ENCODE assay signal across 18 mouse cellular contexts in genomic region chr10:33080254-33080653, GRCm38 (mm10). TPM values are rescaled to one million over a fixed set of nuclear protein-coding genes. Genes with fewer than 3 reads are reported as not detected.
DNase-seq lines count a peak whose midpoint lies in the region; ATAC-seq lines count a peak whose summit lies in the region.
"Had no signal": no experiment of that assay in that cellular context is flagged by ENCODE, and none has a peak within 500 bp of the region (broad histone marks: within the 10 kb centered on the region; RNA-seq: fewer than 3 reads in every experiment).

Gene Trdn, plus strand, starts transcription at chr10:33080554.

- DNase-seq in embryonic facial prominence, embryonic 14.5 days (ENCODE audit: low spot score) = no peak
- no peak for DNase-seq in embryonic facial prominence, embryonic 10.5 days (ENCODE audit: low spot score)
- DNase-seq in gastrocnemius, adult 8-10 months (ENCODE audit: low spot score in 2 of 2) = no peak
- DNase-seq in heart, postnatal 36 days = no peak
- no peak for DNase-seq in thymus, postnatal 10 days (ENCODE audit: low spot score in 2 of 2)
- DNase-seq: cerebellum, postnatal 14 days; liver, postnatal 0 days; lung, postnatal 4 days; right cerebral cortex, postnatal 14 days had no signal

- no peaks in the 10 kb centered on the region for H3K4me1 ChIP-seq in embryonic facial prominence, embryonic 14.5 days (ENCODE audit: control insufficient read depth, insufficient read depth, low read length)
- no peaks in the 10 kb centered on the region for H3K4me1 ChIP-seq in embryonic facial prominence, embryonic 10.5 days
- no peaks in the 10 kb centered on the region for H3K4me1 ChIP-seq in heart, embryonic 12.5 days (replicated peaks)
- no peaks in the 10 kb centered on the region for H3K4me1 ChIP-seq in hindbrain, embryonic 16.5 days (ENCODE audit: control insufficient read depth, insufficient read depth, low read depth, low read length)
- H3K4me1 ChIP-seq: embryonic facial prominence, embryonic 12.5 days; forebrain, embryonic 10.5 days; intestine, embryonic 15.5 days; midbrain, embryonic 12.5 days had no signal

- no peaks in the 10 kb centered on the region for H3K9me3 ChIP-seq in embryonic facial prominence, embryonic 14.5 days (ENCODE audit: control insufficient read depth, low read length)
- no peaks in the 10 kb centered on the region for H3K9me3 ChIP-seq in embryonic facial prominence, embryonic 10.5 days
- no peaks in the 10 kb centered on the region for H3K9me3 ChIP-seq in heart, embryonic 12.5 days (replicated peaks)
- no peaks in the 10 kb centered on the region for H3K9me3 ChIP-seq in hindbrain, embryonic 16.5 days (ENCODE audit: control insufficient read depth, low read length)
- H3K9me3 ChIP-seq: embryonic facial prominence, embryonic 12.5 days; forebrain, embryonic 10.5 days; intestine, embryonic 15.5 days; midbrain, embryonic 12.5 days had no signal

- no peak within 1 kb of the TSS for H3K9ac ChIP-seq in embryonic facial prominence, embryonic 14.5 days (ENCODE audit: low read depth, low read length)
- H3K9ac ChIP-seq in heart, embryonic 12.5 days = no peak within 1 kb of the TSS
- no peak within 1 kb of the TSS for H3K9ac ChIP-seq in hindbrain, embryonic 16.5 days (ENCODE audit: low read depth, low read length)
- H3K9ac ChIP-seq: embryonic facial prominence, embryonic 12.5 days; intestine, embryonic 15.5 days; liver, postnatal 0 days; midbrain, embryonic 12.5 days had no signal

- no peak within 1 kb of the TSS for H3K4me3 ChIP-seq in embryonic facial prominence, embryonic 14.5 days (ENCODE audit: low read depth, low read length)
- no peak within 1 kb of the TSS for H3K4me3 ChIP-seq in embryonic facial prominence, embryonic 10.5 days
- H3K4me3 ChIP-seq in heart, embryonic 12.5 days = no peak within 1 kb of the TSS
- no peak within 1 kb of the TSS for H3K4me3 ChIP-seq in hindbrain, embryonic 16.5 days (ENCODE audit: low read length)
- H3K4me3 ChIP-seq: embryonic facial prominence, embryonic 12.5 days; forebrain, embryonic 10.5 days; intestine, embryonic 15.5 days; midbrain, embryonic 12.5 days had no signal

- no peak within 1 kb of the TSS for H3K4me2 ChIP-seq in embryonic facial prominence, embryonic 14.5 days (ENCODE audit: low read depth, low read length)
- H3K4me2 ChIP-seq in heart, embryonic 12.5 days = no peak within 1 kb of the TSS
- no peak within 1 kb of the TSS for H3K4me2 ChIP-seq in hindbrain, embryonic 16.5 days (ENCODE audit: low read length)
- H3K4me2 ChIP-seq: embryonic facial prominence, embryonic 12.5 days; intestine, embryonic 15.5 days; midbrain, embryonic 12.5 days had no signal

- intact Hi-C loops in heart, postnatal 36 days (cut with DNase I) = no loop called here

- no peaks in the 10 kb centered on the region for H3K27me3 ChIP-seq in embryonic facial prominence, embryonic 14.5 days (replicated peaks; ENCODE audit: control insufficient read depth, insufficient read depth, low read length)
- H3K27me3 ChIP-seq in embryonic facial prominence, embryonic 10.5 days (replicated peaks; ENCODE audit: low read depth, poor library complexity, severe bottlenecking) = no peaks in the 10 kb centered on the region
- H3K27me3 ChIP-seq in heart, embryonic 12.5 days (replicated peaks) = no peaks in the 10 kb centered on the region
- H3K27me3 ChIP-seq in hindbrain, embryonic 16.5 days (replicated peaks; ENCODE audit: control insufficient read depth, insufficient read depth, low read length) = no peaks in the 10 kb centered on the region
- H3K27me3 ChIP-seq: CH12.LX; embryonic facial prominence, embryonic 12.5 days; intestine, embryonic 15.5 days; midbrain, embryonic 12.5 days had no signal

- 79% methylated on average over 1 of the region's 1 CpGs for WGBS in embryonic facial prominence, embryonic 14.5 days
- WGBS in embryonic facial prominence, embryonic 10.5 days = 88% methylated on average over 1 of the region's 1 CpGs
- WGBS in heart, embryonic 12.5 days = 79% methylated on average over 1 of the region's 1 CpGs
- WGBS in hindbrain, embryonic 16.5 days = 91% methylated on average over 1 of the region's 1 CpGs

- H3K36me3 ChIP-seq in embryonic facial prominence, embryonic 14.5 days (ENCODE audit: control insufficient read depth, insufficient read depth, low read length) = no peaks in the 10 kb centered on the region
- no peaks in the 10 kb centered on the region for H3K36me3 ChIP-seq in embryonic facial prominence, embryonic 10.5 days (replicated peaks)
- no peaks in the 10 kb centered on the region for H3K36me3 ChIP-seq in heart, embryonic 12.5 days
- H3K36me3 ChIP-seq in hindbrain, embryonic 16.5 days (ENCODE audit: control insufficient read depth, insufficient read depth, low read length) = no peaks in the 10 kb centered on the region
- H3K36me3 ChIP-seq: embryonic facial prominence, embryonic 12.5 days; forebrain, embryonic 10.5 days; intestine, embryonic 15.5 days; midbrain, embryonic 12.5 days had no signal

- ATAC-seq in embryonic facial prominence, embryonic 14.5 days (ENCODE audit: low read depth) = no peak
- ATAC-seq in heart, embryonic 12.5 days (ENCODE audit: insufficient number of reproducible peaks, low FRiP score) = no peak
- ATAC-seq in hindbrain, embryonic 16.5 days = no peak
- no peak for ATAC-seq in monocyte, adult 5-6 weeks (replicated peaks; ENCODE audit: insufficient number of reproducible peaks, low FRiP score, low TSS enrichment, poor library complexity, severe bottlenecking)
- ATAC-seq: intestine, embryonic 15.5 days; liver, postnatal 0 days had no signal

- no peak within 1 kb of the TSS for H3K27ac ChIP-seq in embryonic facial prominence, embryonic 14.5 days (replicated peaks; ENCODE audit: low read depth, low read length)
- H3K27ac ChIP-seq in embryonic facial prominence, embryonic 10.5 days (replicated peaks) = no peak within 1 kb of the TSS
- H3K27ac ChIP-seq in heart, embryonic 12.5 days (ENCODE audit: poor library complexity, severe bottlenecking) = no peak within 1 kb of the TSS
- H3K27ac ChIP-seq in hindbrain, embryonic 16.5 days (ENCODE audit: low read depth, low read length) = no peak within 1 kb of the TSS
- H3K27ac ChIP-seq: embryonic facial prominence, embryonic 12.5 days; forebrain, embryonic 10.5 days; intestine, embryonic 15.5 days; kidney, postnatal 0 days; midbrain, embryonic 12.5 days had no signal

RNA-seq across cellular contexts. Expression of gene Trdn, which starts in this region (rescaled TPM):
- 27.5 and 38.4 TPM in 2 replicates for polyA plus RNA-seq in embryonic facial prominence, embryonic 14.5 days (2014; fragmentation: Nextera tagmentation; extraction: Ambion mirVana)
- not detected in 2 replicates for polyA plus RNA-seq in embryonic facial prominence, embryonic 10.5 days (2016; fragmentation: Nextera tagmentation; extraction: Ambion mirVana)
- 1,000 to 10,000 TPM; 1,129 to 1,308 (median 1,210) TPM for total RNA-seq in gastrocnemius, adult 8-10 months (2022)
- 196 and 209 TPM in 2 replicates for polyA plus RNA-seq in heart, embryonic 12.5 days (2016; fragmentation: Nextera tagmentation; extraction: Ambion mirVana)
- total RNA-seq in heart, postnatal 36 days (2021) = 100 to 1,000 TPM; 338 to 340 TPM
- 1.9 TPM in 1 of 2 replicates, not detected in the other for polyA plus RNA-seq in hindbrain, embryonic 16.5 days (2015; fragmentation: Nextera tagmentation; extraction: Ambion mirVana)
- not detected in 3 replicates for total RNA-seq in monocyte, adult 5-6 weeks (2017)
- total RNA-seq: CH12.LX had no signal
- polyA plus RNA-seq: forebrain, embryonic 10.5 days; kidney, postnatal 0 days had no signal

Comparison
In these comparisons a context has a peak if more than half of its experiments do, and no peak if none do; other contexts are left out.
1. RNA of gene Trdn (total RNA-seq): 1,129 to 1,308 TPM in gastrocnemius, adult 8-10 months and 338 to 340 TPM in heart, postnatal 36 days; not detected in monocyte, adult 5-6 weeks; every median in the first group is over 100 times any median in the second.